ENCODE assay signal across 7 mouse cellular contexts in genomic region chr15:36854900-36855321, GRCm38 (mm10).
DNase-seq lines count a peak whose midpoint lies in the region; ATAC-seq and TF ChIP-seq lines count a peak whose summit lies in the region.

No protein-coding gene starts in this region.

- H3K27ac ChIP-seq in limb, embryonic 14.5 days (replicated peaks; ENCODE audit: low read depth, low read length) = no peak overlapping the region
- no peak overlapping the region for H3K27ac ChIP-seq in limb, embryonic 10.5 days
- H3K27ac ChIP-seq in olfactory bulb, adult 2 months (ENCODE audit: insufficient read depth, low read depth, low read length) = peak overlapping the region; percentile 5; the same call in 1 of the 2 replicates

- no peak overlapping the region for H3K4me3 ChIP-seq in limb, embryonic 14.5 days (replicated peaks; ENCODE audit: low read length)
- H3K4me3 ChIP-seq in limb, embryonic 10.5 days = no peak overlapping the region
- H3K4me3 ChIP-seq in olfactory bulb, adult 2 months (ENCODE audit: insufficient read depth, low read depth, low read length) = no peak overlapping the region

- no peak for TF ChIP-seq CTCF in brain, embryonic 14.5 days (IDR thresholded peaks at IDR 0.05; ENCODE audit: borderline replicate concordance, extremely low read depth, insufficient read depth, insufficient read length)
- TF ChIP-seq CTCF in olfactory bulb, adult 2 months (IDR thresholded peaks at IDR 0.05; ENCODE audit: insufficient read depth, low read depth, low read length) = no peak

- H3K4me2 ChIP-seq in limb, embryonic 14.5 days (replicated peaks; ENCODE audit: low read depth, low read length, severe bottlenecking) = no peak overlapping the region

- TF ChIP-seq POLR2A in limb, embryonic 14.5 days (IDR thresholded peaks at IDR 0.05; ENCODE audit: borderline replicate concordance, extremely low read depth, insufficient read depth, insufficient read length) = no peak
- no peak for TF ChIP-seq POLR2A in brain, embryonic 14.5 days (IDR thresholded peaks at IDR 0.05; ENCODE audit: borderline replicate concordance, extremely low read depth, insufficient read depth, insufficient read length, poor library complexity, severe bottlenecking)
- no peak for TF ChIP-seq POLR2A in olfactory bulb, adult 2 months (IDR thresholded peaks at IDR 0.05; ENCODE audit: insufficient read depth, low read depth, low read length)

- no peak overlapping the region for H3K9ac ChIP-seq in limb, embryonic 14.5 days (ENCODE audit: low read depth, low read length, severe bottlenecking)

- H3K36me3 ChIP-seq in limb, embryonic 14.5 days (ENCODE audit: control insufficient read depth, insufficient read depth, low read length) = no peaks in the 10 kb centered on the region
- H3K36me3 ChIP-seq in limb, embryonic 10.5 days = no peaks in the 10 kb centered on the region

- H3K9me3 ChIP-seq in limb, embryonic 14.5 days (ENCODE audit: control insufficient read depth, low read length) = no peaks in the 10 kb centered on the region
- no peaks in the 10 kb centered on the region for H3K9me3 ChIP-seq in limb, embryonic 10.5 days (replicated peaks)

- 63% methylated on average over 6 of the region's 6 CpGs for WGBS in limb, embryonic 14.5 days
- 73% methylated on average over 6 of the region's 6 CpGs for WGBS in limb, embryonic 10.5 days
- WGBS in olfactory bulb, adult 2 months = 23% methylated on average over 6 of the region's 6 CpGs

- H3K4me1 ChIP-seq in limb, embryonic 14.5 days (ENCODE audit: control insufficient read depth, insufficient read depth, low read length) = no peaks in the 10 kb centered on the region
- H3K4me1 ChIP-seq in limb, embryonic 10.5 days = no peaks in the 10 kb centered on the region
- peaks cover 11% of the 10 kb centered on the region for H3K4me1 ChIP-seq in olfactory bulb, adult 2 months (ENCODE audit: control insufficient read depth, insufficient read depth, low read length)

- ATAC-seq in limb, embryonic 14.5 days (ENCODE audit: low FRiP score, low read depth) = peak; percentile 50

- no peaks in the 10 kb centered on the region for H3K27me3 ChIP-seq in limb, embryonic 14.5 days (ENCODE audit: control insufficient read depth, insufficient read depth, low read length)
- H3K27me3 ChIP-seq in limb, embryonic 10.5 days (ENCODE audit: low read depth, poor library complexity, severe bottlenecking) = no peaks in the 10 kb centered on the region

- no peak for DNase-seq in limb, embryonic 14.5 days (ENCODE audit: low spot score)
- DNase-seq in limb, embryonic 10.5 days (ENCODE audit: low spot score) = no peak
- peak; percentile 32 for DNase-seq in brain, embryonic 14.5 days (ENCODE audit: low read depth)
- peak; percentile 66 to 67 for DNase-seq in heart, adult 9 months (ENCODE audit: low spot score in 2 of 2)
- DNase-seq in spleen, adult 12 weeks (ENCODE audit: low spot score) = no peak
- DNase-seq in yolk sac, embryonic 10.5 days (ENCODE audit: low spot score) = no peak

Comparison
In these comparisons a context has a peak if more than half of its experiments do, and no peak if none do; other contexts are left out.
1. DNase-seq: peak in brain, embryonic 14.5 days (single experiment) and heart, adult 9 months (2 of 2); none in limb, embryonic 14.5 days (single experiment), limb, embryonic 10.5 days (single experiment), spleen, adult 12 weeks (single experiment) and yolk sac, embryonic 10.5 days (single experiment).